Mouse (Mus musculus): ENCODE data around the gene Btf3l4.

The Btf3l4 gene

GRCm38 (mm10) chr4:108832916-108833827, at the start of gene Btf3l4:
Gene Btf3l4, minus strand, starts transcription at chr4:108833614.
- in situ Hi-C loops (cut with MboI; ENCODE audit: unreplicated experiment in 2 of 2): no loop called here

- in situ Hi-C loops (cut with MboI; ENCODE audit: unreplicated experiment in 2 of 2): no loop called here
Measured at GRCm38 (mm10) chr4:108878963-108879822, 45.8 kb upstream of the Btf3l4 start, which contains the start of gene Rab3b. Gene Rab3b, plus strand, starts transcription at chr4:108879063.

GRCm38 (mm10) chr4:108877901-108878300, 44.5 kb upstream of the Btf3l4 start:
- in situ Hi-C loops (cut with MboI; ENCODE audit: unreplicated experiment in 2 of 2): no loop called here

DNA sequence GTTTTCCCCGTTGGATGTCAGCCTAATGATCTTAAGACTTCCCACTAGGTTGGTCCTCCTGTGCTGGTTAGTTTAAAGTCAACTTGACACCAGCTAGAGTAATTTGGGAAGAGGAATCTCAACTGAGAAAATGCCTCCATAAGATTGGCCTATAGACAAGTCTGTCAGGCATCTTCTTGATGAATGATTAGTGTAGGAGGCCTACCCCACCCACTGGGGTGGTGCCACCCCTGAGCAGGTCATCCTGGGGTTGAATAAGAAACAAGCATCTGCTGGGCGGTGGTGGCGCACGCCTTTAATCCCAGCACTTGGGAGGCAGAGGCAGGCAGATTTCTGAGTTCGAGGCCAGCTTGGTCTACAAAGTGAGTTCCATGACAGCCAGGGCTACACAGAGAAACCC, 40.3 kb upstream of the Btf3l4 start:
- in situ Hi-C loops (cut with MboI; ENCODE audit: unreplicated experiment in 2 of 2): loop anchor here in 1 of 2 experiments (25.0 kb wide), 1 partner anchor 864 kb away; no protein-coding TSS in a partner anchor

- in situ Hi-C loops (cut with MboI; ENCODE audit: unreplicated experiment in 2 of 2): loop anchor here (5.0 to 25.0 kb wide), 6 partner anchors 73 to 867 kb away; no protein-coding TSS in a partner anchor
Measured at GRCm38 (mm10) chr4:108869730-108870374, 36.4 kb upstream of the Btf3l4 start.

DNA sequence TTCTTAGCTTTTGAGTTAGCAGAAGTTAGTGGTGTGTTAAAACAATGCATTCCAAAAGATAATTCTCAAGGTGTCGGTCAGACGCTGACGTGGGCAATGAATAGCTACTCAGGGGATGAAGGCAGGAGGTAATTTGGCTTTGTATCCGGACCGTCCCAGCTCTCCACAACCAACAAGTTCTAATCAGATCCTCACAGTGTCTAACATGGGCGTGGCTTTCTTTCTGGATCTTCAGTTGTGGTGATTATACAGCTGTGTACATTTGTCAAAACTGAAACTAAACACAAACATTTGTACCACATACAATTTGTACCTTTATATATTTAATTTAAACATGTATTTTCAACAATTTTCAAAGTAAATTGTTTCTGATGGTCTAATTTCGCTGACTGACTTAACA, 33.4 kb upstream of the Btf3l4 start:
- in situ Hi-C loops (cut with MboI; ENCODE audit: unreplicated experiment in 2 of 2): loop anchor here (5.0 to 25.0 kb wide), 6 partner anchors 70 to 870 kb away; no protein-coding TSS in a partner anchor

DNA sequence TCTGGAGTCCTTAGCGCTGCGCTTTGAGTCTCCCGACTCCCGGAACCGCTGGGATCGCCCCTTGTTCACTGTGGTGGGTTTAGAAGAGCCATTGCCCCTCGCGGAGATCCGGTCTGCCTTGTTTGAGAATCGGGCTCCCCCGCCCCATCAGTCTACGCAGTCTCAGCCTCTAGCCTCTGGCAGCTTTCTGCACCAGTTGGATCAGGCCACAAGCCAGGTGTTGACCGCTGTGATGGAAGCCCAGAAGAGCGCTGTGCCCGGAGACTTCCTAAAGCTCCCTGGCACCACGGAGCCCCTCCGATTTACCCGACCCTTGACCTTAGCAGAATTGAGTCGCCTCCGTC, 15.1 kb upstream of the Btf3l4 start, which contains the start of gene A730015C16Rik:
Gene A730015C16Rik, minus strand, starts transcription at position 115 of the 344 bp plus-strand sequence.
- in situ Hi-C loops (cut with MboI; ENCODE audit: unreplicated experiment in 2 of 2): no loop called here

DNA sequence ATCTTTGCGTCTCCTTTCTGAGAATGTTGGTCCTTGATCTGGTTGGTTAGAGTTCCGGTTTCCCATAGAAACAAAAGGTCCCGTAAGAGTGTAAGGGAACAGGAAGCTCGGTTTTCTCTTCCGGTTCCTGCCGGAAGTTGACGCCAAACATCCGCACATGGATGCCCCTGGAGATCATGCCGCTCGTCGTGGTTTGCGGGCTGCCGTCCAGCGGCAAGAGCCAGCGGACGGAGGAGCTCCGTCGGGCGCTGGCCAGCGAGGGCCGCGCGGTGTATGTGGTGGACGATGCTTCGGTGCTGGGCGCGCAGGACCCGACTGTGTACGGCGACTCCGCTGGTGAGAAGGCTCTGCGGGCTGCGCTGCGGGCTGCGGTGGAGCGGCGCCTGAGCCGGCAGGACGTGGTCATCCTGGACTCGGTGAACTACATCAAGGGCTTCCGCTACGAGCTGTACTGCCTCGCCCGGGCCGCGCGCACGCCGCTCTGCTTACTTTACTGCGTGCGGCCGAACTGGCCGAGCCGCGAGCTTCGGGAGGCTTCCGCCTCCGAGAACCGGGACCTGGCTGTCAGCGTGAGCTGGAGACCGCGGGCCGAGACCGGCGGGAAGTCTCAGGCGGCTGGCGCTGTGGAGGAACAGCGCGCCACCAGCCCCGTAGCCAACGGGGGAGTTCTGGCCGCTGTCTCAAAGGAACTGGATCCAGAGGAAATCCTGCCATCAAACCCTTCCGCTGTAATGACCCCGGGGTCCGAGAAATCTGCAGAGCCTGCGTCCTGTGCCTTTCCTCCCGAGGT, 14.5 kb upstream of the Btf3l4 start, which contains the start of gene Kti12:
Gene Kti12, plus strand, starts transcription at position 71 of the 790 bp plus-strand sequence.
- in situ Hi-C loops (cut with MboI; ENCODE audit: unreplicated experiment in 2 of 2): no loop called here

DNA sequence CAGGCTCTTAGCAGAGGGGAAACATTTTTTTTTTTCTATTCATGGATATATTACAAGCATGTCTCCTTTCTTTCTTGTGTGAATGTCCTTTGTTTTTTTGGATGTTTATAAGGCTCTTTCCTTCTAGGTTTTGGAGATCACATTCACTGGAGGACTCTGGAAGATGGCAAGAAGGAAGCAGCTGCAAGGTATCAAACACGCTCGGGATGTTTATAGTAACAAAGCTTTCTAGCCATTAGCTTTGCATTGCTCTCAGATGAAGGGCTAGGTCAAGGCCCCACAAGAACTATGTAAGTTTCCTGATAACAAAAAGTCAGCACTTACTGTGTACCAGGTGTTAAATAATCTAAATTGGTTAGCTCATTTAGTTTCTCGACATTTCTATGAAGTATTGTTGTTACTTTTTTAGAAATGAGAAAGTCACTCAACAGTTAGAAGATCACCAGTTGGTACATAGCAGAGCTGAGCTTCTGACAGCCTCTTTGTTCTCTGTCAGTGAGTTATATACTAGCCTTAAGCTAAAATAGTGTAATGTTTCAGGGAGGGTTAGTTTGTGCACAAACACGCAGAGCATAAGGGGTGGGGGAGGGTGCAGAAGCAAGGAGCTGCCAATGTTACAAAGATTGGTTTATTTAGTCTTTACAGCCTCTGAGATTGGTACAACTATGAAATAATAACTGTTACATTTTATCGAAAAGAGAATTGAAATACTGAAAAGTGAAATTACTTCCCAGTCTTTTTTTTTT, 12.6 kb upstream of the Btf3l4 start:
- in situ Hi-C loops (cut with MboI; ENCODE audit: unreplicated experiment in 2 of 2): no loop called here

- in situ Hi-C loops (cut with MboI; ENCODE audit: unreplicated experiment in 2 of 2): no loop called here
Measured at GRCm38 (mm10) chr4:108843336-108843735, 9.9 kb upstream of the Btf3l4 start.

DNA sequence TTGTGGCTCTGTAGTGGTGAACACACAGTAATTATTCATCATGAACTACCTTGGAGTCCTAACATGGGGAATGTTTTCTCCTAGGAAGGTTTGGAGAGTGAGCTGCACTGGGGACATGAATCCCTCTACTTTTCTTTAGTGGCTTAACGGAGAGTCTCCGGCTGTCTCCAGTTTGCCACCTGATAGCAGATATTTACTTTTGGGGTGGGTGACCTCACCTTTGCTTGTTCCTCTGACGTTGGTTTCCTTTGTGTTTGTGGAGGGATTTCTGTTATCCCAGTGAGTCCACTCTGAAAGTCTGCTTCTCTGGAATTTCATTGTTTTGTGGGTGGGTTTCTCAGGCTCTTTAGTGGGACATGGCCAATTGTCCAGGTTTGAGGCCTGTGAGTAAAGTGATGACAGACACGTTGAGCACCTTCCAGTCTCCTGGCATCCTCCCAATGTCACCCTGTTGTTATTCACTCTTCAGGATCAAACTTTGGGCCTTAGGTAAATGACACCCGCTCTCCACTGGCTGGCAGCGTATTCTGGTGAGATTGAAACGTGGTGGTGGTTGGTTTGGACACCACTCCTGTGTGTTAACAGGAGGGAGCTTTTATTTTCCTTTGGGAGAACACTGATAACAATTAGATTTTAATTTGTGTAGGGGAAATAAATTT, 8.6 kb upstream of the Btf3l4 start:
- in situ Hi-C loops (cut with MboI; ENCODE audit: unreplicated experiment in 2 of 2): no loop called here

GRCm38 (mm10) chr4:108838031-108838430, 4.6 kb upstream of the Btf3l4 start:
- in situ Hi-C loops (cut with MboI; ENCODE audit: unreplicated experiment in 2 of 2): no loop called here

DNA sequence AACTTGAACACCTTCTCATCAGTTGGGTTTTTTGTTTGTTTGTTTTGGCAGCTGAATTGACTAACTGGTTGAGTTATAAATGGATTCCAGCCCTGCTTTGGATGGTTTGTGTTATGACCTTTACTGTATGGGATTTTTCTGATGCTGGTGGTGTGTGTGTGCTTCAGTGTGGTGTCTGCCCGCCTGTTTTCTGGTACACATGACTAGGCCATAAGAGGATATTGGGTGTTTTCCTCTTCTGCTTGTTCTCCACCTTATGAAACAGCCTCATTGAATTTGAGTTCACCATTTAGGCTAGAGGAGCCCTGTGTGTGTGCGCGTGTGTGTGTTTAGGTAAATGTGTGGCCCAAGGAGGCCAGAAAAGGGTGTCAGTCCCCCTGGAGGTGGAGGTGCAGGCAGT, 2.1 kb upstream of the Btf3l4 start:
- in situ Hi-C loops (cut with MboI; ENCODE audit: unreplicated experiment in 2 of 2): no loop called here

DNA sequence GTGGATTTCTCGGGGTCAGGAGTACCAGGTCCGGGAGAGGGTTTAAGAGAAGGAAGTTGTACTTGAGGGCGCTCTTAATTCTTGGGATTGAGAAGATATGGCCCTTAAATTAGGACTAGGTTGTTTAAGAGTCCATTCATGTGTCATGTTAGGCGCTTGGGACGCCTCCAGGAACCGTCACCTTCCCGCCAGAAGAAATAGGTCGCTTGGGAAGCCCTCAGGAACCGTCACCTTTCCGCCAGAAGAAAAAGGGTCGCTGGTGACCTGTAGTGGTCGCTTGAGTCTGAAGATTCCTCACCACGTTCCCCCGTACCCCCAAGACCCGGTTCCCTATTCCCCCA, 1.5 kb upstream of the Btf3l4 start:
- in situ Hi-C loops (cut with MboI; ENCODE audit: unreplicated experiment in 2 of 2): no loop called here

DNA sequence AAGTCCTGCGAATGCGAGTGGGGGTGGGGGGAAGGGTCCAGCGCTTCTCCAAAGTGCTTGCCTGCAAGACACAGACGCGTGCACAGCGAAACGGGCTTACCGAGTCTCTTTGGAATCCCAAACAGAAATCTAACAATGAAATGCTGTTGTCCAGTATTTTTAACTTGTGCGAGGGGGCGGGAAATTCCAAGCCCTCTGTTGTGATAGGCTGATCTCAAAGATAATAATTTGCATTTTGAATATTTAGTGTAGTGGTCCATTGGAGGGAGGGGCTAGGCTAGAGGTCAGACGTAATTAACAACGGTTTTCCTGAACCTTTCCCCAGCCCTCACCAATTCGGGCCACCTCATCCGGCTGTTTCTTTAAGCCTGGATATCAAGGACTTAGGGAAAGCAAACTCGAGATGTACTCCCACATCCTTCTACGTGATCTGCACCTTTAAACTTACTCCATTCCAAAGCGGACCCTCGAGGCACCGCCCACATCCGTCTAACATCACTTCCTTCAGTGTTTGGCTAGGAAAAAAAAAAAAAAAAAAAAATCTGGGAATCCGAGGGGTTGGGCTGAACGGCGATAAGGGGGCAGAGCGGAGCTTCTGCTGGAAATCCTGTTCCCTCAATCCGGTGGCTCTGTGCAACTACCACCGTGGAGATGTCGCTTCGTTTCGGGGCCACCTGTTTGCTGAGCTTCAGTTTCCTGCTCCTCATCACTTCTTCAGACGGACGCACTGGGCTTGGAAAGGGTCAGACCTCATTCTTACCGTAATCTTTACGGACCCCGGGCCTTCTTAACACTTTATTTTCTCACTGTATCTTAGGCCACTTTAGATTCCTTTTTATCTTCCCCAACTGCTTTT, 929 bp upstream of the Btf3l4 start, which contains the start of gene Txndc12:
Gene Txndc12, plus strand, starts transcription at position 487 of the 856 bp plus-strand sequence.
- in situ Hi-C loops (cut with MboI; ENCODE audit: unreplicated experiment in 2 of 2): no loop called here

- in situ Hi-C loops (cut with MboI; ENCODE audit: unreplicated experiment in 2 of 2): no loop called here
Measured at GRCm38 (mm10) chr4:108833828-108834114, 357 bp upstream of the Btf3l4 start.

- in situ Hi-C loops (cut with MboI; ENCODE audit: unreplicated experiment in 2 of 2): no loop called here
Measured at GRCm38 (mm10) chr4:108830698-108831097, 2.7 kb downstream of the Btf3l4 start.

DNA sequence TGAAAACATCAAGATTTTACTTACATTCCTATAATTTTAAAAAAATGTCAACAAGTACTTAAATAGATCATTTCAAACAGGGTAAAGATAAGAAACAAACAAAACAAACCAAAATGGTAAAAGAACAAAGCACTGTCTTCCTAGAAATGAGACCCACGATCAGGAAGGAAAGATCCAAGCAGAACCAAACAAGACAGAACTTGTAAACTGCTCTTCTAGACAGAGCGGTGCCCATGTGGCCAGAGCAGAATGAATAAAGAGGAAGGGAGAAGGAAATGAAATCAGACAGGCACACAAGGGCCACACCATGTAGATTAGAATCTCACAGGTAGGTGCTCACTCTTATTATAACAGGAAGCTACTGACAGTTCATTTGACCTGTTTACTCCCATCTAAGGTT, 6.8 kb downstream of the Btf3l4 start:
- in situ Hi-C loops (cut with MboI; ENCODE audit: unreplicated experiment in 2 of 2): no loop called here
